Mouse (Mus musculus): ENCODE results near the gene Ticrr. TPM values are rescaled to one million over a fixed set of nuclear protein-coding genes. Genes with fewer than 3 reads are reported as not detected.

The Ticrr gene
- polyA plus RNA-seq (2014; fragmentation: Illumina TruSeq; extraction: RNeasy Lipid Tissue Mini Kit (QIAGEN cat#74804); ENCODE audit: low read depth, low replicate concordance) = 0.32 TPM

DNA sequence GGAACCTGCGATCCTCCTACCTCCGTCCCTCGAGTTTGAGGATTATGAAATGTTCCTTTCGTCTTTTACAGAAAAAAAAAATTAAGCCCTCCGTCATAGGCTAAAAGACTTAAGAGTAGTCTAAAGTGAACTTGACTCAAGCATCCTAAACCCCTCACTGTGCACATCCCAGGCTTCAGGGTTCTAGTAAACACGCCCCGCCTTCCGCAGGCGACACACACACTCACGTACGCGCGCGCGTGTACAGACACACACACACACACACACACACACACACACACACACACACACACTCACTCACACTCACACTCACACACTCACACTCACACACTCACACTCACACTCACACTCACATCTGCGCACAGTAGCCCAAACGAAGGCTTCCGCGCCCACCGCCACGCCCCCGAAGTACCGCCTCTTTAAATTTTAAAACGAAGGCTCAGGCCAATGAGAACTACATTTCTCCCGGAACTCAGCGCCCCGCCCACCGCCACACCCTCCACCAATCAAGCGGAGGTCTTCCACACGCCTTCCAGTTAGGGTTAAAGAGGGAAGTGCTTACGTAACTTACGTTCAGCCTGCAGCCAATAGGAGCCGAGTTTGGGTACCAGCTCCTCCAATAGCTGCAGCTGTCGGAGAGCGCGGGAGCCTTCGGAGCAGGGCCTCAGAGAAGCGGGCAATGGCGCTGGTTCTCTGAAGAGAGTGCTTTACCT, at the start of gene Ticrr:
TSS of gene Ticrr (plus strand) at position 619 of the 713 bp plus-strand sequence.

DNA sequence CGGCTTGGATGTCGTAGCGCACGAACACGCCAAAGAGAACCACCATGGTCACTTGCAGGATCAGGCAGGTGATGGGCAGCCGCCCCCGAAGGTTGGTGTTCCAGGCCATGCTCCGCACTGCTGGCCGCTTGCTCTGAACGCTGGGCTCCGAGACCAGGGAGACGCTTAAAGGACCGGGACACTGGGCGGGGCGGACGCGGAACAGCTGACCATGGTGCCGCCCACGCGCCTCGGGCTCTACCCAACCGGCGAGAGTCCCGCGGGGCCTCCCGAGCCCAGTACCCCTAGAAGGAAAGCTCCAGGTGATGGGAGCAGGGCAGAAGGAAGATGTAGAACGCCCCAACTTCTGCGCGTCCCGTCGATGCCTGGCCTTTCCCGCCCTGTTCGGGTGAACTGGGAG, 42.6 kb upstream of the Ticrr start, which contains the start of gene Rhcg:
TSS of gene Rhcg (minus strand) at position 240 of the 400 bp plus-strand sequence.

DNA sequence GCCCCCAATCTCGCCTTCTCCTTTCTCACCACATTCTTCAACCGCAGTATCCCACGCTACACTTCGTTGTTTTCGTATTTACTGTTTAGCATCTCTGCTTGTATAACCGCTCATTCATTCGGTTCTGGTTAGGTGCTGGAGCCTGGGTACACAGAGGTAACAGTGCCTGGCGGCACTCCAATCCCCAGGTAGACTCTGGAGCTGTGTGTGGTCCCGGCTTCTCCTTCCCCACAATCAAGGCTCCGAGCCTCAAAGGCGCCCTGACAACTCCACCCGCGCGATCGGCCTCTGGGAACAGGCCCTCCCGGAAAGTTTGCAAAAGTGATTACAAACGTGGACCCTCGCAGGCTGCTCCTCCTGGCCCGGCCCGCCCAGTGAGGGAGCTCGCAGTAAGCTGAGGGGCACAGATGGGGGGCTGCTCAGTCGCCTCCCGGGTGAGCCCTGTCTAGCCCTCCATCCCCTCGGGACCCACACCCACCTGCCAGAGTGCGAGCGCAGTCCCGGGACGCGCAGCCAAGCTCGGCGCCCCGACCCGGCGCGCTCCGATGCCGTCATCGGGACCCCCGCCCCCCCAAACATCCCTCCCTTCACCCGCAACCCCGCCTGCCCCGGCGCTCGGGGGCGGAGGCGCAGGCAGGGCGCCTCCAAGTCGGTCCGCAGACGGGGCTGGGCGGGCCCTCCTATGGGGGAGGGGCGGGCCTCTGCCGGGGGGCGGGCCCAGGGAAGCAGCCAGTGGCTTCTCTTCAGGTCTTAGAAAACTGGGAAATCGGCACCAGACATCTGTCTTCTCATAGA, 55.4 kb downstream of the Ticrr start, which contains the start of gene Kif7:
TSS of gene Kif7 (minus strand) at position 534 of the 795 bp plus-strand sequence.

DNA sequence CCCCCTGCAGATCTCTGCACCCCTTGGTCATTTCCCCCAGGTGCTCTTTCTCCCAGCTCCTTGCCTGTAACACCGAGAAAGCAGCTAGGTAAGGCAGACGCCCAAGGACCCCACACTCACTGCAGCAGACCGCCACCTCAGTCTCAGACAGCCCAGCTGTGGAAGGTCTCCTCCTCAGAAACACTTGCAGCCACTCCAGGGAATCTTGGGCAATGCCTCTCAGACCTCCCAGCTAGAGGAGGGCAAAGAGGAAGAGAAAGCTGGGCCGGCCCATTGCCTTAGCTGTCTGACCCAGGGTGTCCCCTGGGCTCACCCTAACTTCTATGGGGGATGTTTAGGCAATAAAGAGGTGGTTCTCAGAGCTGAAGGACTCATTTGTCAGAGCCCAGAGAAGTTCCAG, 72.6 kb downstream of the Ticrr start, which contains the start of gene Plin1:
TSS of gene Plin1 (minus strand) at position 282 of the 400 bp plus-strand sequence.

DNA sequence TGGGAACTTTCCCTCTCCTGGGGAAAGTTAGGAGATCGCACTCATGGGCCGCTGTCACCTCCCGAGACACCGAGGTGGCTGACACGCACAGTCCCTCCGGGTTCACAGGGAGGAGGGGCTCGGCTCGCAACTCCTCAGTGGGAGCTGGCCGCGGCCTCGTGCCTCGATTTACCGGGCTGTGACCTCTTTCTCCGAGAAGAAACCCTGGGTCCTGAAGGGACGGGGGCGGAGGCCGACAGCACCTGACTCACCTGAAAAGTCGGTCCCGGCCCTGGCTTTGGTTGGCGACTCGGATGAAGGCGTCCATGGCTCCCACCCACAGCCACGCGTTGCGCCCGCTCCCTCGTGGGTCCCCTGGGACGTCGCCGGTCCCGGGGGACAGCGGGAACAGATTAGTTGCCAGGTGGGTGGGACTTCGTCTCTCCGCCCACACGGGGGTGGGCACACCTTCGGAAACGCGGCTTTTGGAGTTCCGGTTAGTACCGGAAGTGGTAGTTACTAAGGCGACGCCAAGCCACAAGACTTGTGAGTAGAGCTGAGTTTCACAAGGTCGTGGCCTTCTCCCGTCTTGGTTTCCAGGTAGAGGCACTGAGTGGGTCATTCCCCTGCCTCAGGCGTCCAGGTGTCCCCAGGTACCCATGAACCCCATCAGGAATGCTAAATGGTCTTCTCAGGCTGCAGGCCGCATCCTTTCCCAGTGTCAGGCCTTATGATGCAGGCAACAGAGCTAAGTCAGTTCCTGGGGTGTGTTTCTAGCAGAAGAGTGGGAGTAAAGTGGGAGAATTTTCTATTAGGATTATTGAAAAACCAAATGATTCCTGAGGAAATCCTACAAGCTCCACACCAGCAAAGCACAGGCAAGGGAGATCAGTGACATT, 82.9 kb downstream of the Ticrr start, which contains the start of the genes Pex11a and Wdr93:
TSS of gene Pex11a (minus strand) at position 473 of the 878 bp plus-strand sequence.
TSS of gene Wdr93 (plus strand) at position 505 of the 878 bp plus-strand sequence.

Other genes with a start within 250 kb of the Ticrr start
- gene Polg, start 193.8 kb upstream of the Ticrr start, polyA plus RNA-seq (2014; fragmentation: Illumina TruSeq; extraction: RNeasy Lipid Tissue Mini Kit (QIAGEN cat#74804); ENCODE audit: low read depth, low replicate concordance) = 37.9 TPM
- 183 TPM for gene Rhcg, start 42.5 kb upstream of the Ticrr start, polyA plus RNA-seq (2014; fragmentation: Illumina TruSeq; extraction: RNeasy Lipid Tissue Mini Kit (QIAGEN cat#74804); ENCODE audit: low read depth, low replicate concordance)
- gene Kif7, start 55.5 kb downstream of the Ticrr start, polyA plus RNA-seq (2014; fragmentation: Illumina TruSeq; extraction: RNeasy Lipid Tissue Mini Kit (QIAGEN cat#74804); ENCODE audit: low read depth, low replicate concordance) = 2.1 TPM
- 618 TPM for gene Plin1, start 72.7 kb downstream of the Ticrr start, polyA plus RNA-seq (2014; fragmentation: Illumina TruSeq; extraction: RNeasy Lipid Tissue Mini Kit (QIAGEN cat#74804); ENCODE audit: low read depth, low replicate concordance)
- 41.6 TPM for gene Pex11a, start 82.9 kb downstream of the Ticrr start, polyA plus RNA-seq (2014; fragmentation: Illumina TruSeq; extraction: RNeasy Lipid Tissue Mini Kit (QIAGEN cat#74804); ENCODE audit: low read depth, low replicate concordance)
- gene Wdr93, start 83.0 kb downstream of the Ticrr start, polyA plus RNA-seq (2014; fragmentation: Illumina TruSeq; extraction: RNeasy Lipid Tissue Mini Kit (QIAGEN cat#74804); ENCODE audit: low read depth, low replicate concordance) = 3.9 TPM
- gene Mesp1, start 133.6 kb downstream of the Ticrr start, polyA plus RNA-seq (2014; fragmentation: Illumina TruSeq; extraction: RNeasy Lipid Tissue Mini Kit (QIAGEN cat#74804); ENCODE audit: low read depth, low replicate concordance) = 1.6 TPM
- 1.1 TPM for gene Mesp2, start 150.5 kb downstream of the Ticrr start, polyA plus RNA-seq (2014; fragmentation: Illumina TruSeq; extraction: RNeasy Lipid Tissue Mini Kit (QIAGEN cat#74804); ENCODE audit: low read depth, low replicate concordance)
- 17.7 TPM for gene Anpep, start 200.9 kb downstream of the Ticrr start, polyA plus RNA-seq (2014; fragmentation: Illumina TruSeq; extraction: RNeasy Lipid Tissue Mini Kit (QIAGEN cat#74804); ENCODE audit: low read depth, low replicate concordance)